Mouse (Mus musculus): ENCODE data around the gene Hoxd3. TPM values are rescaled to one million over a fixed set of nuclear protein-coding genes. Genes with fewer than 3 reads are reported as not detected.

Gene Hoxd3
- polyA plus RNA-seq, 1 experiment from 2014 or later, result 55.9 TPM

- Histone ChIP-seq H3K9ac (peak overlapping the region; percentile 57; the same call in 1 of the 2 replicates), H3K27ac (peak overlapping the region; percentile 3; the same call in 1 of the 2 replicates), H3K4me3 (0 out of 2 replicates have a peak overlapping the region, but pooled peaks have one; percentile 11), H3K9me3 (no peaks in the 10 kb centered on the region), H3K4me2 (replicated peaks) (peak overlapping the region; percentile 96), H3K4me1 (peaks cover 96% of the 10 kb centered on the region), H3K36me3 (peaks cover 2% of the 10 kb centered on the region; the same call in 1 of the 2 replicates), H3K27me3 (replicated peaks) (no peaks in the 10 kb centered on the region)
- WGBS, result 2% methylated on average over 2 of the region's 2 CpGs
- no peak for ATAC-seq (ENCODE audit: low FRiP score, low read depth)
Measured at GRCm38 (mm10) chr2:74720384-74720783, 8.7 kb downstream of the Hoxd3 start.

- peak overlapping the region; percentile 96 for H3K4me2 ChIP-seq (replicated peaks)
Measured at GRCm38 (mm10) chr2:74720955-74721491, 9.3 kb downstream of the Hoxd3 start.

DNA sequence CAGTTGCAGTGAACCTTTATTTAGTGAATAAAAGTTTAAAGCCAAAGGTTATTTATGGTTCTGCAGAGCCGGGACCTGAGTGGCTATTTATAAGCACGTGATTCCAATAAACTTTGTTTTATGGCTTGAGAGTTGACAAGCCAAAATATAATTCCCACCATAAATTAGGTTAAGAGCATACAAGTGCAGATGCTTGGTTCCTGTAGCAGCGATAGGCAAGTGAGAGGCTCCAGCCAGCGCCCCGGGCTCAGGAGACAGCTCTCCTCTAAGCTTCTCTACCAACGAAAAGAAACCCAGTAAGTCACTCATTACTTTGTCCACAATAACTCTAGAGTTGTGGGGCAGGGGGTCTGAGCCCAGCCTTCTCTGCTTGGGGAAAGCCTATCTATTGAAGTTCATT lies 10.2 kb downstream of the Hoxd3 start:
- peak; percentile 27; the same call in 1 of the 2 replicates for ATAC-seq (ENCODE audit: low FRiP score, low read depth)
- Histone ChIP-seq H3K27me3 (replicated peaks) (no peaks in the 10 kb centered on the region), H3K9ac (peak overlapping the region; percentile 96), H3K9me3 (no peaks in the 10 kb centered on the region), H3K27ac (peak overlapping the region; percentile 26; the same call in 1 of the 2 replicates), H3K4me1 (peaks cover 97% of the 10 kb centered on the region), H3K4me2 (replicated peaks) (peak overlapping the region; percentile 96), H3K4me3 (peak overlapping the region; percentile 56), H3K36me3 (peaks cover 7% of the 10 kb centered on the region; the same call in 1 of the 2 replicates)
- under 1% methylated on average over 6 of the region's 6 CpGs for WGBS

More at GRCm38 (mm10) chr2:74720955-74721491, 9.3 kb downstream of the Hoxd3 start:
- peak overlapping the region; percentile 57 for H3K9ac ChIP-seq
- H3K27me3 ChIP-seq (replicated peaks), result no peaks in the 10 kb centered on the region
- H3K9me3 ChIP-seq, result no peaks in the 10 kb centered on the region
- peak overlapping the region; percentile 24 for H3K4me3 ChIP-seq
- peak; percentile 32 for ATAC-seq (ENCODE audit: low FRiP score, low read depth)
- peaks cover 95% of the 10 kb centered on the region for H3K4me1 ChIP-seq
- H3K27ac ChIP-seq, result peak overlapping the region; percentile 82
- 2% methylated on average over 5 of the region's 5 CpGs for WGBS
- H3K36me3 ChIP-seq, result peaks cover 2% of the 10 kb centered on the region; the same call in 1 of the 2 replicates

GRCm38 (mm10) chr2:74722949-74723348 lies 11.2 kb downstream of the Hoxd3 start:
- peak overlapping the region; percentile 51; the same call in 1 of the 2 replicates for H3K27ac ChIP-seq
- no peaks in the 10 kb centered on the region for H3K27me3 ChIP-seq (replicated peaks)
- H3K36me3 ChIP-seq, result peaks cover 15% of the 10 kb centered on the region
- no peak for ATAC-seq (ENCODE audit: low FRiP score, low read depth)
- H3K4me3 ChIP-seq, result peak overlapping the region; percentile 56
- H3K9me3 ChIP-seq, result no peaks in the 10 kb centered on the region
- H3K4me1 ChIP-seq, result peaks cover 97% of the 10 kb centered on the region
- peak overlapping the region; percentile 96 for H3K9ac ChIP-seq
- peak overlapping the region; percentile 96 for H3K4me2 ChIP-seq (replicated peaks)
- 2% methylated on average over 8 of the region's 8 CpGs for WGBS

DNA sequence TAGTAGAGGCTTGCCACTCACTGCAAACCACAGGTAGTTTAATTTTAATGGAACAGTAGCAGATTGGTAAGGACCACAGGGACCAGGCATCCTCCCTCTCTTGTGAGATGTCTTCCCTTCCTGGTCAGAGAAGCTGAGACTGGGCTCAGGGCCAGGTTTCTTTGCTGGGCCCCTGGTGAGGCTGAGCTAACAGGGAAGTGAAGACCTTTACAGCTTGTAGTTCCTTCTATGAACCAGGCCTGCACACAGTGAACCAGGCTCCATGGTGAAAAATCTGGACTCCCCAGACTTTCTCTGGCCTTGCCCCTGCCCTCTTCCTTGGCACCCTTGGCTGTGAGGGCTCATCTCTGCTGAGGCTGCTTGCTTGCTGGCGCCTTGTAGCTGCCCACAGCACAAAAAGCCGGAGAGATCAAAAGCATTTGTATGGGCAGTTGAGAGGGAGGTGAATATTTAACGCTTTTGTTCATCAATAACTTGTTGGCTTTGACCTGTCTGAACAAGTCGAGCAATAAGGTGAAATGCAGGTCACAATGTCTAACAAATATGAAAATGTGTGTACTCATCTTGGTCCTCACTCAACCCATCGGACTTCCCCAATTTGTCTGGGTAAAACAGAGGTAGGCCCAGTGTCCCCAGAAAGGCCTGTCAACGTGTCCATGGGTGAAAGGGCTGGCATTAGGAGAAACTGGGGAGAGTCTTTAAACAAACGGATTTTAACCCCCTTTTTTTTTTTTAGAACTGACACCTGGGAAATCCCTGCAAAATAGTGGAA lies 12.7 kb downstream of the Hoxd3 start:
- Histone ChIP-seq H3K9me3 (no peaks in the 10 kb centered on the region), H3K4me2 (replicated peaks) (peak overlapping the region; percentile 96), H3K4me3 (peak overlapping the region; percentile 56), H3K4me1 (peaks cover 95% of the 10 kb centered on the region), H3K27me3 (replicated peaks) (no peaks in the 10 kb centered on the region), H3K9ac (peak overlapping the region; percentile 96), H3K36me3 (peaks cover 24% of the 10 kb centered on the region), H3K27ac (peak overlapping the region; percentile 51; the same call in 1 of the 2 replicates)
- no peak for ATAC-seq (ENCODE audit: low FRiP score, low read depth)
- 10% methylated on average over 7 of the region's 7 CpGs for WGBS

GRCm38 (mm10) chr2:74725171-74725570 lies 13.4 kb downstream of the Hoxd3 start:
- peak overlapping the region; percentile 96 for H3K9ac ChIP-seq
- H3K4me2 ChIP-seq (replicated peaks), result peak overlapping the region; percentile 96
- peak overlapping the region; percentile 56 for H3K4me3 ChIP-seq
- peaks cover 93% of the 10 kb centered on the region for H3K4me1 ChIP-seq
- H3K36me3 ChIP-seq, result peaks cover 24% of the 10 kb centered on the region
- no peaks in the 10 kb centered on the region for H3K9me3 ChIP-seq
- no peaks in the 10 kb centered on the region for H3K27me3 ChIP-seq (replicated peaks)
- ATAC-seq (ENCODE audit: low FRiP score, low read depth), result no peak
- peak overlapping the region; percentile 93 for H3K27ac ChIP-seq
- WGBS, result 6% methylated on average over 17 of the region's 17 CpGs

- H3K9ac ChIP-seq, result peak within 1 kb of the TSS; percentile 96
- peak within 1 kb of the TSS; percentile 96 for H3K4me2 ChIP-seq (replicated peaks)
- no peaks in the 10 kb centered on the region for H3K9me3 ChIP-seq
- peaks cover 24% of the 10 kb centered on the region for H3K36me3 ChIP-seq
- whole genome bisulfite sequencing, result 8% methylated on average over 5 of the region's 5 CpGs
- H3K4me1 ChIP-seq, result peaks cover 92% of the 10 kb centered on the region
- no peak for ATAC-seq (ENCODE audit: low FRiP score, low read depth)
- H3K27ac ChIP-seq, result peak within 1 kb of the TSS; percentile 93
- H3K4me3 ChIP-seq, result peak within 1 kb of the TSS; percentile 56
- no peaks in the 10 kb centered on the region for H3K27me3 ChIP-seq (replicated peaks)
Measured at GRCm38 (mm10) chr2:74726551-74726950, 14.8 kb downstream of the Hoxd3 start, which contains the start of gene Gm28230. TSS of gene Gm28230 (plus strand) at chr2:74726728.

GRCm38 (mm10) chr2:74726973-74727639 lies 15.4 kb downstream of the Hoxd3 start:
- Histone ChIP-seq H3K4me1 (peaks cover 93% of the 10 kb centered on the region), H3K27me3 (replicated peaks) (no peaks in the 10 kb centered on the region), H3K36me3 (peaks cover 27% of the 10 kb centered on the region), H3K4me3 (peak overlapping the region; percentile 56), H3K4me2 (replicated peaks) (peak overlapping the region; percentile 96), H3K9me3 (no peaks in the 10 kb centered on the region), H3K9ac (peak overlapping the region; percentile 96), H3K27ac (peak overlapping the region; percentile 93)
- under 1% methylated on average over 43 of the region's 43 CpGs for WGBS
- ATAC-seq (ENCODE audit: low FRiP score, low read depth), result peak; percentile 22; the same call in 1 of the 2 replicates

DNA sequence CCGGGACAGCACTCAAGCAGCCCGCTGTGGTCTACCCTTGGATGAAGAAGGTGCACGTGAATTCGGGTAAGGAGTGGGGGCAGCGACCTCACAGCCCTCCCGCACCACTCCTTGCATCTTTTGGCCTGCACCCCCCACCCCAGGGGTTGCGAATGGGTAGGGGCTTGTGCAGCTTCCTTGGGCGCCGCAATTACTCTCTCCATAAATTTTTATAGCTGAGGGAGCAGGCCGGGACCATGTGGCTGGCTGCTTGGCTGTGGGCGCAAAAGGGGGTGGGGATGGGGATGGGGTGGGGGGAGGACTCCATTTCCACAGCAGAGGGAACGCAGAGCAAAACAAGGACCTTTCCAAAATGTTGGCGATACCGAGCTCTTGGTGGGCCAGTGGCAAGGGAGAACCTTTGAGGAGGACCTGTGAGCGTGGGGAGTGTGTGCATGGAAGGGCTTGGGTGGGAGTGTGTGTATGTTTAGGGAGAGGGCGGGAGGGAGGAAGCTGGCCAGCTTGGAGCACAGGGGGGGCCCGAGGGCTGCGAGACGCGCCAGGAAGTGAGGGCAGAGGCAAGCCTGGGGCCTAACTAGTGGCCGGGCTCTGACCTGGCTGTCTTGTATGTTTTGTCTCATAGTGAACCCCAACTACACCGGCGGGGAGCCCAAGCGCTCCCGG lies 16.0 kb downstream of the Hoxd3 start:
- Histone ChIP-seq H3K36me3 (peaks cover 28% of the 10 kb centered on the region), H3K27ac (peak overlapping the region; percentile 93), H3K9me3 (no peaks in the 10 kb centered on the region), H3K4me3 (peak overlapping the region; percentile 56), H3K27me3 (replicated peaks) (no peaks in the 10 kb centered on the region), H3K9ac (peak overlapping the region; percentile 96), H3K4me2 (replicated peaks) (peak overlapping the region; percentile 96), H3K4me1 (peaks cover 93% of the 10 kb centered on the region)
- 2% methylated on average over 25 of the region's 25 CpGs for WGBS
- peak; percentile 54 for ATAC-seq (ENCODE audit: low FRiP score, low read depth)

DNA sequence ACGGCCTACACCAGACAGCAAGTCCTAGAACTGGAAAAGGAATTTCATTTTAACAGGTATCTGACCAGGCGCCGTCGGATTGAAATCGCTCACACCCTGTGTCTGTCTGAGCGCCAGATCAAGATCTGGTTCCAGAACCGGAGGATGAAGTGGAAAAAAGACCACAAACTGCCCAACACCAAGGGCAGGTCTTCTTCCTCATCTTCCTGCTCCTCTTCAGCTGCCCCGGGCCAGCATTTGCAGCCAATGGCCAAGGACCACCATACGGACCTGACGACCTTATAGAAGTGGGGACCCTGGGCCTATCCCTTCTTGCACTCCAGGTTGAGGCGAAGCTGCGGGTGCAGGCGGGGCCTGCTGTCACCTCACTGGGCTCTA lies 16.6 kb downstream of the Hoxd3 start:
- Histone ChIP-seq H3K36me3 (peaks cover 28% of the 10 kb centered on the region), H3K9me3 (no peaks in the 10 kb centered on the region), H3K27me3 (replicated peaks) (no peaks in the 10 kb centered on the region), H3K4me1 (peaks cover 92% of the 10 kb centered on the region), H3K9ac (peak overlapping the region; percentile 96), H3K4me2 (replicated peaks) (peak overlapping the region; percentile 96), H3K27ac (peak overlapping the region; percentile 93), H3K4me3 (peak overlapping the region; percentile 56)
- ATAC-seq (ENCODE audit: low FRiP score, low read depth), result no peak
- 7% methylated on average over 13 of the region's 13 CpGs for WGBS

DNA sequence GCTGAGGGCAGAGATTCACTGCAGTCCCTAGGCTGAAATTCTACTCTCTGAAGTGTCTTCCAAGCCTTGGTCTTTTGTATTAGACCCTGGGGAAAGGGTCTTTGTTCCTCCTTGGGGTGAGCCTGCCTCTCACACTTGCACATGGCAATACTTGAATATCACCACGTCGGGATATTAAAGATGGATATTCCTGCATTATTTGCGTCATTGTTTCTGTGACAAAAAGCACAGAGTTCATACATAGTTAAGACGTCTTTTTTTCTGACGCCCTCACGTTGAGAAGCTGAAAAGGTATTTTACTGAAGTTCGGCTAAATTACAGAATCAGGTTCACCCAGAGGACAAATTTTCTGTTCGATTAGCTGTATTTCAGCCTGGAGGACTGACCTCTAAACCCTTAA lies 18.6 kb downstream of the Hoxd3 start:
- H3K4me2 ChIP-seq (replicated peaks), result peak overlapping the region; percentile 96
- H3K9ac ChIP-seq, result peak overlapping the region; percentile 92
- H3K4me1 ChIP-seq, result peaks cover 87% of the 10 kb centered on the region

More for the DNA sequence above, 18.6 kb downstream of the Hoxd3 start:
- ATAC-seq (ENCODE audit: low FRiP score, low read depth), result no peak
- peaks cover 26% of the 10 kb centered on the region for H3K36me3 ChIP-seq
- H3K9me3 ChIP-seq, result no peaks in the 10 kb centered on the region
- peak overlapping the region; percentile 99 for H3K27ac ChIP-seq
- H3K4me3 ChIP-seq, result peak overlapping the region; percentile 18
- H3K27me3 ChIP-seq (replicated peaks), result no peaks in the 10 kb centered on the region
- 1% methylated on average over 8 of the region's 8 CpGs for WGBS

Measured in neural tube, embryonic 12.5 days (tissue).